Mouse (Mus musculus): ENCODE results near the gene Stxbp2. TPM values are rescaled to one million over a fixed set of nuclear protein-coding genes. Genes with fewer than 3 reads are reported as not detected.

Stxbp2 gene
- total RNA-seq, 2 experiments from 2014 or later: 49.2 to 74.6 TPM

DNA sequence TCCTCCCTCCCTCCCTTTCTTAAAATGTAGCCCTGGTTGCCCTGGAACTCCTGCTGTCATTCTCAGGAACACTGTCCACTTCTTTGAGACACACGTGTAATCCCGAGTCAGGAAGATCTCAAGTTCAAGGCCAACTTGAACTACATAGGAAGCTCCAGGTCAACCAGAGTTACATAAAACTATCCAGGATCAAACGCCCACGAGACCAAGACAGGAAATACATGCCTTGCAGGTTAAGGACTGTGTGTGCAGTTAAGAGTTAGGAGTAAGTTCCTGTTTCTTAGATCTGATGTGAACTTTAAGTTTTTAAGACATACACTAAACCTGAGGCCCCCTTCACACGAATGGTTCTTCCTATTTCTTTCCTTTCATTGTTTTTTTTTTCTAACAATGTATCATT is 3.8 kb upstream of the Stxbp2 start:
- no peak for ATAC-seq (replicated peaks; ENCODE audit: low FRiP score, poor library complexity, severe bottlenecking)

DNA sequence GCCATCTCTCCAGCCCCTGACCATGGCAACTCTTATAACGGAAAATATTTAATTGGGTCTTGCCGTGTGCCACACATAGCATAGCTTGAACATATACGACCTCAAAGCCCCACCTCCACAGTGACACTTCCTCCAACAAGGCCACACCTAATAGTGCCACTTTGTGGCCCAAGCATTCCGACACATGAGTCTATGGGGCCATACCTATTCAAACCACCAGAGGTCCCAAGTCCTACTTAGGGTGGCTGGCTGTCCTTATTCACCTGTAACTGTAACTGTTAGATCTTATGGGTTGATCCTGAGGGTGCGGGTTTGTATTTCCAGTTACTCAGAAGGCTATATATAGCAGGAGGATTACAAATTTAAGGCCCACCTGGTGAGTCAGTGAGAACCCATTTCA is 2.7 kb upstream of the Stxbp2 start:
- ATAC-seq (replicated peaks; ENCODE audit: low FRiP score, poor library complexity, severe bottlenecking): no peak

DNA sequence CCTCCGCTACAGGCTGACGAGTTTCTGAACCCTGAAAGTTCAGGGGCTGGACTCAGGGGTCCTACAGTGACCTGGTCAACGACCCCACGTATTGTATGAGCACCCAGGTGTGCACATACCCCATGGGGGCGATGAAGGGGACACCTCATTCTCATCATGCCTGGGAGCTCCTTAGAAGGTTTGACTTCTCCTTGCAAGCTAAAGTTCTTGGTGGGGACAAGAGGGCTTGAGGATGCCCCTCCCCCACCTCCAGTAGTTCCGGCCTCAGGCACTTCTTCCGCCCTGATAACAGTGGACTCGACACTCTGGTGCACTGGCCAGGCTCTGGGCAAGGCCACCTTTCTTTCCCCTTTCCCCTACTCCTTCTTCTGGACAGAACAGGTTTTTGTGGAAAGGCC is 722 bp downstream of the Stxbp2 start:
- peak; percentile 13 for ATAC-seq (replicated peaks; ENCODE audit: low FRiP score, poor library complexity, severe bottlenecking)

DNA sequence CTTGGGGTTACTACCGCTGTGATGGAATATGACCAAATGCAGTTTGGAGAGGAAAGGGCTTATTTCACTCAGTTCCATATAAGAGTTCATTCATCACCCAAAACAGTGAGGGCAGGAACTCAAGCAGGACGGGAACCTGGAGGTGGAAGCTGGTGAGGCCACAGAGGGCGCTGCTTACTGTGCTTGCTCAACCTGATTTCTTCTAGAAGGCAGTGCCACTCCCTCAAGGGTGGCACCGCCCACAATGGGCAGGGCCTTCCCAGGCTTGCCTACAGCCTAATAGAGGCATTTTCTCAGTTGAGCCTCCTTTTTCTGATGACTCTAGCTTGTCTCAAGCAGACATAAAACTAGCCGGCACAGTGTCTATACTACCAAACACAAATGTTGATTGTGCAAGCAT is 15.0 kb downstream of the Stxbp2 start:
- peak; percentile 81 for ATAC-seq (replicated peaks; ENCODE audit: low FRiP score, poor library complexity, severe bottlenecking)

DNA sequence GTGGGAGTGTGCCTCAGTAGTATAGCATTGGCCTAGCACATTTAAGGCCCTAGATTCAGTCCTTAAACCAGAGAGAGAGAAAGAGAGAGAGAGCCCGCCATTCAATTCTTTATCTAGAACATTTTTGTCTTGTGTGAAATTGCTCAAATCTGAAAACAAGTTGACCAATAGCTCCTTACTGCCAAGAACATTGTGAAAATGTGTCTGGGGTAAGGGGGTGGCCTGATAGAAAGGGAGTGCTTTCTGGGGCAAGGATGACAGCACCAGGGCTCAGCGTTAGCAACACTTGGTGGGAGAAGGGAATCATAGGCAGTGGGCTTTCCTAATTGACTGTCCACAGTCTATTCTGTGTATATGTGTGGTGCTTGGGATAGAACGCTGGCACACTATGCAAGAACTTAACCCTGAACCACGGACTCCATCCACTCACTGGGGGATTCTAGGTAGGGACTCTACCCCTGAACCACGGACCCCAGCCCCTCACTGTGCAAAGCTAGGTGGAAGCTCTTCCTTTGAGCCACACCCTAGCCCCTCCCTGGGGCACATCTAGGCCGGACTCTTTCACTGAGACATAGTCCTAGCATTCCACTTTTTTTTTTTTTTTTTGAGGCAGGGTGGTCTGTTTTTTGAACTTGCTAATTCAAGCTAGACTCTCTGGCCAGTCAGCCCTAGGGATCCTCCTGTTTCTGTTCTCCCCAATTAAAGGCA is 16.2 kb downstream of the Stxbp2 start:
- ATAC-seq (replicated peaks; ENCODE audit: low FRiP score, poor library complexity, severe bottlenecking): no peak

DNA sequence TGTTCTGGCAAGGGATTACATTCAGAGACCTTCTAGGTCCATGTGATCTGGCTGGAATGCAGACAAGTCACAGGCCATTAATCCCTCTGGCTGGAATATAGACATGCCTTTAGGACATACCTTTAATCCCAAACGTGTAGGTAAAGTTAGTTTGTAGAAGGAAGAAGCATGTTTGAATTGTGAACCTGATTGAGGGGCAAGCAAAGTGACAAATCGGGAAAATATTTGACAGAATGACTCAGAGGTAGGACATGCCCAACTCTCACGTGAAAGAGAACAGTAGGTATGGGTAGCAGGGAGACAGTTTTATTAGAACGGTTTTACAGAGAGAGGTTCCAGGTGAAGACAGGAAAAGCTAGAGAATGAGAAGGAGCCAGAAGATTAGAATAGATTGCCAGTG is 16.8 kb downstream of the Stxbp2 start:
- no peak for ATAC-seq (replicated peaks; ENCODE audit: low FRiP score, poor library complexity, severe bottlenecking)

DNA sequence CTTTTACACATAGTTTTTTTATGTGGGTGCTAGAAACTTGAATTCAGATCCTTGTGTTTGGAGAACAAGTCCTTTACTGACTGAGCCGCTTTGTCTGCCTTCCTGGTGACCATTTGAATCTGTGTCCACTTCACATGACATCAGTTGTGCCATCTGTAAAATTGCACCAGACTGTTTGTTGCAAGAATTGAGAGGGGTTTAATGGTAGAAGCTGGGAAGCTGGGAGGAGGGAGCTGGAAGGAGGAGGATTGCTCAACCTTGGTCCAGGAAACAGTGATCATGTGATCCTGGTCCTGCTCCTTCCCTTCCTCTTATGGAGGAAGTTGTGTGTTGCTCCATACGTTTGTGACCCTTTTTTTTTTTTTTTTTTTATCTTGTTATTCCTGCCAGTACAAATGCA is 17.5 kb downstream of the Stxbp2 start:
- no peak for ATAC-seq (replicated peaks; ENCODE audit: low FRiP score, poor library complexity, severe bottlenecking)

DNA sequence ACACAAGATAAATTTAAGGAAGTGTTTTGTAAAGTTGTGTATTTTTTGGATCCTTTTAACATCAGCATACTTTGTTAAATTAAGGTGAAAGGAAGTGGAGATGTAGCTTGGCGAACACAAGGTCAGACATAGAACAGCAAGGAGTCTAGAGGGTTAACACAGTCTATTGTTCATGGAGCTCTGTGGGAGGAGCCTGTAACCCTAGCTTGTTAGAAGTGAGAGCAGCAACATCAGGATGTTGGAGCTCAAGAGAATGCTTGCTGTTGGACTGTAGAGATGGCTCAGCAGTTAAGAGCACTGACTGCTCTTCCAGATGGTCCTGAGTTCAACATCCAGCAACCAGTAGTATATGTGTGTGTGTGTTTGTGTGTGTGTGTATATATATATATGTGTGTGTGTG is 18.2 kb downstream of the Stxbp2 start:
- ATAC-seq (replicated peaks; ENCODE audit: low FRiP score, poor library complexity, severe bottlenecking): no peak

DNA sequence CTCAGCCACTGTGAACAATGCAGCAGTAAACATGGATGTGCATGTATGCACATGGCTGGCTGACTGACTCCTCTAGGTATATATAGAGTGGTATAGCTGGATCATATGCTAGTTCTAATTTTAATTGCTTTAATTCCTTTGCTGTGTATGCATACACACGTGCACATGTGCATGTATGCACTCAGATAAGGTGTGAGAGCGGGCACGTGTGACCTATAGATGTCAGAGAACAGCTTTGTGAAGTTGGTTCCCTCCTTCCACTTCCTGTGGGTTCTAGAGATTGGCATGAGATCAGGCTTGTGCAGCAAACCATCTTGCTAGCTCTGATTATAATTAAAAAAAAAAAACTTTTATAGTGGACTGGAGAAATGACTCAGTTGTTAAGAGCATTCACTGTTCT is 22.1 kb downstream of the Stxbp2 start:
- no peak for ATAC-seq (replicated peaks; ENCODE audit: low FRiP score, poor library complexity, severe bottlenecking)

DNA sequence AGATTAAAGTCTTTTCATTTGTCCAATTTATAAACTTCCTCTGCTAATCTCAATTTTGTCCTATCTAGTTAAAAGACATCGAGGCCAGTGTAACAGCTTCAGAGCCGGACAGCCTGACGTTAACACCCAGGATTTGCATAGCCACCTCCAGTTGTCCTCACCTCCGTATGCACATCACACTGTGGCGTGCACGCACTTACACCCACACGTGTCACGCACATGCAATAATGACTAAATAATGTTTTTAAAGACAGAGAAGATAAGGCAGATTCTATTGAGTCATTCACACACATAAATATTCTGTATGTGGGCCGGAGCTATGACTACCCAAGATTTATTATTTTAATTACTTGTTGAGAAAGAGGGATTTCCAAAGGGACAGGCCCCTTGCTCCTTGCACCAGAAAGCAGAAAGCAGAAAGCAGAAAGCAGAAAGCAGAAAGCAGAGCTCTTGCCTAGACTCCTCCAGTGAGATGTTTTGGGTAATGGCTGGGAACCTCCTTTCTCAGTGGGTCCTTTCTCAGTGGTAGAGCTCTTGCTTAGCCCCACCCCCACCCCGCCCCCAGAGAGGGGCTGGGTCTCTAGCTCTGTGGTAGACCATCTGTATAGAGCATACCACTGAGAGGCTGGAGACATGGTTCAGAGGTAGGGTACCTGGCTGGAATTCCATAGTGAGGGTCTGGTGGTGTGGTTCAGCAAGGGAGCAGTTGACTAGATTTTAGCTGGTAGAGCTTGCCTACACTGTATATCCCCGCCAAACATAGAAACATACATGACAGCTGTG is 24.2 kb downstream of the Stxbp2 start:
- ATAC-seq (replicated peaks; ENCODE audit: low FRiP score, poor library complexity, severe bottlenecking): no peak

DNA sequence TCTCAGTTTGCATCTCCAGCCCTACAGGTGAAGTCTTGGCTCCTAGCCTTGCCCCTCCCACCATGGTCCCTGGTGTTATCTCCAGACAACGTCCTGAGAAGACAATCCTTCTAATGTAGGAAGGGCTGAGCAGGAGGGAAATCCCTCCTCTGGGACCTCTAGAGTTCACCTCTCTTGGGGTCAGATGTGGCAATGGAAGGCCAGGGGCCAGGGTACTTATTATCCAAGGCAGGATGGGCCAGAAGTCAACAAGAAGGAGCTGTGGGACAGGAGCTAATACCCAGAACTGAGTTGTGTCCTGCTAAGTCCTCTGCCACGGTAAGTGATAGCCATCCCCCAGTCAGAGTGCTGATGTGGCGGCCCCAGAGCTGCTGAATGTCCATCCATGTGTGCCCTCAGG is 24.8 kb downstream of the Stxbp2 start, which contains the start of gene Retn:
Gene Retn (plus strand): TSS at position 245 of the 400 bp plus-strand sequence.
- no peak for ATAC-seq (replicated peaks; ENCODE audit: low FRiP score, poor library complexity, severe bottlenecking)

DNA sequence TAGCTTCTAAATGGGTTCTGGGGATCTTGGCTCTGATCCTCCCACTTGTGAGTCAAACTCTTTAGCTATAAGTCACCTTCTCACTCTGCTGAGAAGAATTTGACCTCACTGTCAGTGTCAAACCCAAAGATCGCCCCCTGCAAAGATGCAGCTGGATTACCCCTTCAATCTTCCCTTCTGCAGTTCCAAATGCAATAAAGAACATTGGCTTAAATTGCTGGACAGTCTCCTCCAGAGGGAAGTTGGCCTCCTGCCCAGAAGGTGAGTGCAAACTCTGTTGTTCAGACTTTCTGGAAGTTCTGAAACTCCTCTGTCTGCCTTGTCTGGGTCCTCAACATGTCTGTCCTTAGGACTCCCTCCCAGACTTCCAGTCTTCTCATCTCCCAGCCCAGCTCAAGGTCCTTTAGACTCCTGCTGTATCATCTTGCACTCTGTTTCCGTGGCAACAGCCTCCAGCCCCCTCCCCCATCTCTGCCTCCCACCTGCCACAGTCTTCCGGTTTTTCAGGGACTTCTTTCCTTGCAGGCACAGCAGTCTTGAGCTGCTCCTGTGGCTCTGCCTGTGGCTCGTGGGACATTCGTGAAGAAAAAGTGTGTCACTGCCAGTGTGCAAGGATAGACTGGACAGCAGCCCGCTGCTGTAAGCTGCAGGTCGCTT is 26.1 kb downstream of the Stxbp2 start:
- no peak for ATAC-seq (replicated peaks; ENCODE audit: low FRiP score, poor library complexity, severe bottlenecking)

DNA sequence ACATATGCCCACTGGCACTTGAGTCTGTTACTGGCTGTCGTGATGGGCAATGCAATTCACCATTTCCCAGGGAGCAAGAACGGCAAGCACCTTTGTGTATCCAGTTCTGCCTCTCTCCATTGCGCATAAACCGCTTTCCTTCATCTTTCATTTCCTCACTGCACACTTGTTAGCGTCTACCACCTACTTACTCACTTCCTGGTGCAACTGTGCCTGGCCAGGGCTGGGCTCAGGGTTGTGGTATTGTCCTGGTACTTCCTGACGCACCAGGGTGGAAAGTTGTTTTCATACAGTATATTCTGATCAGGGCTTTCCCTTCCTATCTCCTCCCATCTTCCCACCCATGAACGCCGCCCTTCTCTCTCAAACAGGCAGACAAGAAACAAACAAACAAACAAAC is 30.1 kb downstream of the Stxbp2 start:
- no peak for ATAC-seq (replicated peaks; ENCODE audit: low FRiP score, poor library complexity, severe bottlenecking)

DNA sequence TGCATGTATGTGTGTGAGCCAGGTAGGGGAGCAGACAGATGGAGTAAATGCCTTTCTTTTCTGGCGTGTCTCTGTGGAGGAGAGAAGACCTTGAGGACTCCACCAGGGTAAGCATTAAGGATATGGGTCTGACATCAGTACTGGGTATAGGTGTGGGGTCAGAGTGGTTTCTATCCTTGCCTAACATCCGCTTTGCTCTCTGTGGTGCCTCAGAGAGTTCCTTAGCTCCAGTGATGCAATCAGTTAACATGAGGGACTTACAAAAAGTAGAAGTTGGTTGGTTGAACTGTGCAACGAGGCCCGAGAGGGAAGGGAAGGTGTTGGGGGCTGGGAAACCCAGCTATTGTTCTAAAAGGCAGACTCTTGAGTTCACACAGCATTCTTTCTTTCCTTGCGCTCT is 33.6 kb downstream of the Stxbp2 start:
- ATAC-seq (replicated peaks; ENCODE audit: low FRiP score, poor library complexity, severe bottlenecking): no peak

DNA sequence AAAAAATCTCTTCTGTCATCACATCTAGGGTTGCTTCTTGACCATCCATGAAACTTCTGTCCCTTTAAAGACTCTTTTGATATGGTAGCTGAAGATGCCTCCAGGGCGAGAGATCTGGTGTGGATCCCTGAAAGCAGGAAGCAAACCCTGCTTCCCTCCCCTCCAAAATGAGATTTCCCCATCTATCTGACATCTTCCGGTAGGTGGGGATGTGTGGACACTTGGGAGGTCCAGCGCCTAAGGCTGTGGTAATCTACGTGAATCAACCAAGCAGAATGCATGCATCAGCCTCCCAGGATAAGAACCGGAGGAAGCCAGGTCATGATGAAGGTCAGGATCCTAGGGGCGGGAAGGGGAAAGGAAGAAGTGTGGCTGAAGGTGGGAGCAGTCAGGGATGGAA is 34.8 kb downstream of the Stxbp2 start, which contains the start of gene Mcemp1:
Gene Mcemp1 (plus strand): TSS at position 248 of the 400 bp plus-strand sequence.
- ATAC-seq (replicated peaks; ENCODE audit: low FRiP score, poor library complexity, severe bottlenecking): no peak

DNA sequence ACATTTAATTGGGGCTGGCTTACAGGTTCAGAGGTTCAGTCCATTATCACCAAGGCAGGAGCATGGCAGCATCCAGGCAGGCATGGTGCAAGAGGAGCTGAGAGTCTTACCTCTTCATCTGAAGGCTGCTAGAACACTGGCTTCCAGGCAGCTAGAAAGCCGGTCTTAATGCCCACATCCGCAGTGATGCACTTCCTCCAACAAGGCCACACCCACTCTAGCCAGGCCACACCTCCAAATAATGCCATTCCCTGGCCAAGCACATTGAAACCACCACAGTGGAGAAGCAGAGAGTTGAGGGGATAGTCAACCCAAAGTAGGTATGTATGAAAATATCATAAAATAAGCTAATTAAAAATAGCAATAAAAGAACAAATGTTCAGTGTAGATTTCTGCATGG is 39.6 kb downstream of the Stxbp2 start:
- no peak for ATAC-seq (replicated peaks; ENCODE audit: low FRiP score, poor library complexity, severe bottlenecking)

DNA sequence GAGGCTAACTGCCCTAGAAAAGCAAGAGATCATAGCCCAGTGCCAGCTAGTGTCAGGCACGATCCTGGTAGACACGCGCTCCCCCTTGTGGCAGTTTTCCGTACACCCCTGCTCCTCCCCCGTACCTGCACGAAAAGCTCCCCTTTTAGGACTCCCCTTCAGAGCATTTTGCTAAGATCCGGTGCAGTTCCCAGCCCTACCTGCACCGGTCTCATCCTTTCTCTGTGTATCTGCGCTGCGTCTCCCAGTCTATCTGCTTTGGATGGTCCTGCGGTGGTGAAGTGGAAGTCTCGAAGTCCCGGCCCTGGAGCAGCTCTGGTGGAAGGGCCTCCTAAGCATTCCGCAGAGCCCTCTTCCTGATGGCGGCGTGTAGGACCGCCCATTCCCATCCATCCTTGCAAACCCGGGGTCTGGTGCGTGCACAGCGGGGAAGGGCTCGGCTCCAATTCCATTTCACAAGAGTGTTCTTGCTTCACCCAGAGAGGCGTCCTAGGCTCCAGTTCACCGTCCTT is 41.3 kb downstream of the Stxbp2 start, which contains the start of gene Fcor:
Gene Fcor (minus strand): TSS at position 383 of the 512 bp plus-strand sequence.
- ATAC-seq (replicated peaks; ENCODE audit: low FRiP score, poor library complexity, severe bottlenecking): peak; percentile 61

DNA sequence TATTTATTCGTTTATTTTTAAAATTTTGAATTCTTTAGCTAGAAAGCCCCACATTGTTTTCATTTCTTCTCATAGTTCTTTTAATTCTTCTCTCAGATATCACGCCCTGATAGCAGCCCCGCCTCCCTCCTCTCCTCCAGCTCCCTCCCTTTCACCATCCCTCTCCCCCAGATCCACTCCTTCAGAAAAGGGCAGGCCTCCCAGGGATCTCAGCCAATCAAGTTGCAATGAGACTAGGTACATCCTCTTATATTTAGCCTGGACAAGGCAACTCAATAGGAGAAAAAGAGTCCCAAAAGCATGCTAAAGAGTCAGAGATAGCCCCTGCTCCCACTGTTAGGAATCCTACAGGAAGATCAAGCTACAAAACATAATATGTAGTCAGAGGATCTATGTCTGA is 43.9 kb downstream of the Stxbp2 start:
- no peak for ATAC-seq (replicated peaks; ENCODE audit: low FRiP score, poor library complexity, severe bottlenecking)

DNA sequence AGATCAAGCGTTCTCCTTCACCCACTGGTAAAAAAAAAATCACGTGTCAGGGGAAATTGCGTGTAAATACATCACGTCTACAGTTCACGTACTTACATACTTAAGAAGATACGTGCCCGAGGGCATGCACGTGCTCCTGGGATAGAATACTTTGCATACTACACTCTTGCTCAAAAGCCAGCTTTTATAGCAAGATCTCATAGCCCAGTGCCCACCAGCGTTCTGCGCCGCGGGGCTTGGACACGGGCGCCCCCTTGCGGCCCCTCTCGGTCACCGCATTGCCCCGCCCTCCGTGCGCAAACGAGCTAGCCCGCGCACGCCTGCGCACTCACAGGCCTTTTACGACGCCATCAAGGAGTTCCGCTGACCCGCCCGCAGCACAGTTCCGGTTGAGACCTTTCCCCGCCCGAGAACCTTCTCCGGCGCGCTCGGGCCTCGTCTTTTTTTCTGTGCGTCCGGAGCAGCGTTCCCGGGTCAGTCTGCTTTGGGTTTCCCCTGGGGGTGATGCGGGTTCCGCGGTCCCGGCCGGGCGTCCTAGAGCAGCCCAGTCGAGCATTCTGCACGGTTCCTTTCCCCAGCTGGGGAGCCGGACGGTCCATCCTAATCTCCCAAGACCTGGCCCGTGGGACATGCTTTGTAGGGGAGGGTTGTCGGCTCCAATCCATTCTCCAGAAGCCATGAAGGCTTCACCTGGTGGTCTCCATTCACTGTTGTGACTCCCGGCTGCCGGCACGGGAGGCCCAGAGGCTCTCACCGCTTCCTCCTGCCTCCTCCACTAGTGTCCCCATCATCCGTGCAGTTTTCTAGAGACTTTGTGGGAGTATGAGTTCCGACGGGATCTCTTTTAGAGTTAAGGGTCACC is 45.6 kb downstream of the Stxbp2 start, which contains the start of gene Trappc5:
Gene Trappc5 (plus strand): TSS at position 169 of the 862 bp plus-strand sequence.
- peak; percentile 96 for ATAC-seq (replicated peaks; ENCODE audit: low FRiP score, poor library complexity, severe bottlenecking)

All from erythroblast, adult 5-6 weeks (primary cell).